Comparison of ENCODE assay signal across 19 mouse cellular contexts in genomic region chr9:97002654-97003053, GRCm38 (mm10). TPM values are rescaled to one million over a fixed set of nuclear protein-coding genes. Genes with fewer than 3 reads are reported as not detected.
A peak's percentile ranks its signal among the peaks of the same experiment; 100 is the strongest.
DNase-seq lines count a peak whose midpoint lies in the region; ATAC-seq and TF ChIP-seq lines count a peak whose summit lies in the region.
"Had no signal": no experiment of that assay in that cellular context is flagged by ENCODE, and none has a peak within 500 bp of the region (broad histone marks: within the 10 kb centered on the region; RNA-seq: fewer than 3 reads in every experiment).

No protein-coding gene starts in this region.

- H3K4me1 ChIP-seq in hindbrain, embryonic 10.5 days (replicated peaks), result peaks cover 62% of the 10 kb centered on the region
- H3K4me1 ChIP-seq in hindbrain, postnatal 0 days (ENCODE audit: insufficient read depth, low read length), result no peaks in the 10 kb centered on the region
- H3K4me1 ChIP-seq in stomach, embryonic 14.5 days (ENCODE audit: control insufficient read depth, insufficient read depth, low read length), result 0 out of 2 replicates have a peak, but pooled peaks cover 11% of the 10 kb centered on the region
- H3K4me1 ChIP-seq in stomach, postnatal 0 days (replicated peaks; ENCODE audit: control insufficient read depth, insufficient read depth), result no peaks in the 10 kb centered on the region
- H3K4me1 ChIP-seq in intestine, embryonic 16.5 days (ENCODE audit: control insufficient read depth, insufficient read depth, low read length), result no peaks in the 10 kb centered on the region

- H3K9me3 ChIP-seq in hindbrain, embryonic 10.5 days, result no peaks in the 10 kb centered on the region
- no peaks in the 10 kb centered on the region for H3K9me3 ChIP-seq in hindbrain, postnatal 0 days (ENCODE audit: low read length)
- no peaks in the 10 kb centered on the region for H3K9me3 ChIP-seq in stomach, embryonic 14.5 days (ENCODE audit: control insufficient read depth, low read depth, low read length)
- H3K9me3 ChIP-seq in stomach, postnatal 0 days (ENCODE audit: control insufficient read depth, low read length), result no peaks in the 10 kb centered on the region
- no peaks in the 10 kb centered on the region for H3K9me3 ChIP-seq in intestine, embryonic 16.5 days (ENCODE audit: control insufficient read depth, low read length)
- H3K9me3 ChIP-seq: heart, embryonic 13.5 days; hindbrain, embryonic 12.5 days had no signal

- H3K4me3 ChIP-seq in hindbrain, embryonic 10.5 days, result no peak overlapping the region
- no peak overlapping the region for H3K4me3 ChIP-seq in hindbrain, postnatal 0 days (ENCODE audit: low read length)
- no peak overlapping the region for H3K4me3 ChIP-seq in stomach, embryonic 14.5 days (ENCODE audit: low read depth, low read length)
- H3K4me3 ChIP-seq in stomach, postnatal 0 days (ENCODE audit: low read depth, low read length), result no peak overlapping the region
- H3K4me3 ChIP-seq in intestine, embryonic 16.5 days (ENCODE audit: low read length), result no peak overlapping the region
- H3K4me3 ChIP-seq: heart, adult 2 months; heart, embryonic 13.5 days; hindbrain, embryonic 12.5 days had no signal

- no peak overlapping the region for H3K4me2 ChIP-seq in hindbrain, postnatal 0 days (ENCODE audit: low read depth, low read length)
- no peak overlapping the region for H3K4me2 ChIP-seq in stomach, embryonic 14.5 days (replicated peaks; ENCODE audit: low read depth, low read length)
- no peak overlapping the region for H3K4me2 ChIP-seq in stomach, postnatal 0 days (replicated peaks; ENCODE audit: low read depth)
- H3K4me2 ChIP-seq in intestine, embryonic 16.5 days (ENCODE audit: low read depth, low read length), result no peak overlapping the region
- H3K4me2 ChIP-seq: heart, embryonic 13.5 days; hindbrain, embryonic 12.5 days had no signal

- TF ChIP-seq EP300 in stomach, postnatal 0 days (optimal IDR thresholded peaks at IDR 0.05), result no peak

- 92% methylated on average over 8 of the region's 8 CpGs for WGBS in hindbrain, embryonic 10.5 days
- WGBS in hindbrain, postnatal 0 days, result 87% methylated on average over 8 of the region's 8 CpGs
- WGBS in stomach, embryonic 14.5 days, result 48% methylated on average over 8 of the region's 8 CpGs
- WGBS in stomach, postnatal 0 days, result 36% methylated on average over 8 of the region's 8 CpGs
- 48% methylated on average over 8 of the region's 8 CpGs for WGBS in intestine, embryonic 16.5 days

- H3K36me3 ChIP-seq in hindbrain, embryonic 10.5 days, result peaks cover 58% of the 10 kb centered on the region
- H3K36me3 ChIP-seq in hindbrain, postnatal 0 days (ENCODE audit: insufficient read depth, low read length), result no peaks in the 10 kb centered on the region
- H3K36me3 ChIP-seq in stomach, embryonic 14.5 days (ENCODE audit: control insufficient read depth, insufficient read depth, low read length), result no peaks in the 10 kb centered on the region
- H3K36me3 ChIP-seq in stomach, postnatal 0 days (ENCODE audit: control insufficient read depth, insufficient read depth, low read length), result no peaks in the 10 kb centered on the region
- H3K36me3 ChIP-seq in intestine, embryonic 16.5 days (ENCODE audit: control insufficient read depth, insufficient read depth, low read length), result no peaks in the 10 kb centered on the region
- H3K36me3 ChIP-seq: hindbrain, embryonic 12.5 days had no signal

- H3K27ac ChIP-seq in hindbrain, embryonic 10.5 days, result peak overlapping the region; percentile 54; the same call in 1 of the 2 replicates
- no peak overlapping the region for H3K27ac ChIP-seq in hindbrain, postnatal 0 days
- H3K27ac ChIP-seq in stomach, embryonic 14.5 days (ENCODE audit: low read length), result peak overlapping the region; percentile 44; the same call in 1 of the 2 replicates
- no peak overlapping the region for H3K27ac ChIP-seq in stomach, postnatal 0 days (replicated peaks)
- peak overlapping the region; percentile 63; the same call in 1 of the 2 replicates for H3K27ac ChIP-seq in intestine, embryonic 16.5 days (ENCODE audit: low read length)
- H3K27ac ChIP-seq: heart, adult 2 months had no signal

- no peak overlapping the region for H3K9ac ChIP-seq in hindbrain, postnatal 0 days (replicated peaks; ENCODE audit: low read length)
- no peak overlapping the region for H3K9ac ChIP-seq in stomach, embryonic 14.5 days (replicated peaks; ENCODE audit: low read depth, low read length)
- H3K9ac ChIP-seq in stomach, postnatal 0 days (ENCODE audit: low read length), result no peak overlapping the region
- H3K9ac ChIP-seq in intestine, embryonic 16.5 days (ENCODE audit: low read depth, low read length), result no peak overlapping the region
- H3K9ac ChIP-seq: heart, embryonic 13.5 days; hindbrain, embryonic 12.5 days had no signal

- TF ChIP-seq CTCF in hindbrain, postnatal 0 days (IDR thresholded peaks at IDR 0.05; ENCODE audit: low read depth), result no peak
- TF ChIP-seq CTCF in stomach, postnatal 0 days (IDR thresholded peaks at IDR 0.05; ENCODE audit: low read depth), result no peak

- no peak for ATAC-seq in hindbrain, postnatal 0 days
- ATAC-seq in stomach, embryonic 14.5 days (ENCODE audit: insufficient number of reproducible peaks, insufficient read depth, low FRiP score, low read depth), result no peak
- no peak for ATAC-seq in stomach, postnatal 0 days (ENCODE audit: low FRiP score, low TSS enrichment)
- ATAC-seq in intestine, embryonic 16.5 days, result peak; percentile 51; the same call in 1 of the 2 replicates
- ATAC-seq: forebrain, embryonic 16.5 days; hindbrain, embryonic 16.5 days had no signal

- no peak for DNase-seq in hindbrain, embryonic 10.5 days (ENCODE audit: low spot score)
- DNase-seq in hindbrain, postnatal 0 days (ENCODE audit: low spot score), result no peak
- no peak for DNase-seq in stomach, postnatal 0 days (ENCODE audit: low spot score)
- DNase-seq in frontal cortex, adult 2 months (ENCODE audit: extremely low spot score in 1 of 2, low spot score in 1 of 2), result no peak
- no peak for DNase-seq in spleen, postnatal 14 days (ENCODE audit: low spot score in 2 of 2)
- DNase-seq: adrenal gland, adult 2 months; adrenal gland, postnatal 25 days; cerebellum, adult 18-20 months; cerebellum, adult 9-11 months; cerebellum, postnatal 36 days; gastrocnemius, postnatal 14 days; heart, adult 2 months; heart, postnatal 36 days had no signal

- H3K27me3 ChIP-seq in hindbrain, embryonic 10.5 days (ENCODE audit: insufficient read depth, poor library complexity, severe bottlenecking), result no peaks in the 10 kb centered on the region
- H3K27me3 ChIP-seq in hindbrain, postnatal 0 days (ENCODE audit: insufficient read depth, low read length), result no peaks in the 10 kb centered on the region
- H3K27me3 ChIP-seq in stomach, embryonic 14.5 days (ENCODE audit: control insufficient read depth, insufficient read depth, low read length), result no peaks in the 10 kb centered on the region
- no peaks in the 10 kb centered on the region for H3K27me3 ChIP-seq in stomach, postnatal 0 days (ENCODE audit: control insufficient read depth, insufficient read depth, low read length)
- H3K27me3 ChIP-seq in intestine, embryonic 16.5 days (replicated peaks; ENCODE audit: control insufficient read depth, insufficient read depth, low read length), result no peaks in the 10 kb centered on the region
- H3K27me3 ChIP-seq: heart, embryonic 13.5 days; hindbrain, embryonic 12.5 days had no signal

RNA-seq across cellular contexts. Expression of gene Spsb4, which starts 16.0 kb away (rescaled TPM):
- 159 and 169 TPM in 2 replicates for polyA plus RNA-seq in hindbrain, embryonic 10.5 days (2016; fragmentation: Nextera tagmentation; extraction: Ambion mirVana)
- total RNA-seq in hindbrain, postnatal 0 days (2014; rRNA removed), result 67.1 and 82.8 TPM in 2 replicates
- 36.2 and 37.2 TPM in 2 replicates for polyA plus RNA-seq in hindbrain, postnatal 0 days (2015; fragmentation: Nextera tagmentation; extraction: Ambion mirVana)
- polyA plus RNA-seq in stomach, embryonic 14.5 days (2014; fragmentation: Nextera tagmentation; extraction: Ambion mirVana), result 19.9 and 23.4 TPM in 2 replicates
- polyA plus RNA-seq in stomach, postnatal 0 days (2015; fragmentation: Nextera tagmentation; extraction: Ambion mirVana), result 4.4 and 6.1 TPM in 2 replicates
- polyA plus RNA-seq in intestine, embryonic 16.5 days (2015; fragmentation: Nextera tagmentation; extraction: Ambion mirVana), result 28.7 and 34.0 TPM in 2 replicates
- 9.1 and 11.9 TPM in 2 replicates for polyA plus RNA-seq in frontal cortex, adult 2 months (2012; rRNA removed)

Comparison
In these comparisons a context has a peak if more than half of its experiments do, and no peak if none do; other contexts are left out.
1. H3K27ac ChIP-seq: peak in hindbrain, embryonic 10.5 days (single experiment), stomach, embryonic 14.5 days (single experiment) and intestine, embryonic 16.5 days (single experiment); none in hindbrain, postnatal 0 days (single experiment) and stomach, postnatal 0 days (single experiment).